Mouse (Mus musculus) hindbrain, embryonic 16.5 days (tissue): ENCODE measurements around the gene Zer1. TPM values are rescaled to one million over a fixed set of nuclear protein-coding genes. Genes with fewer than 3 reads are reported as not detected.

Experiments
- ATAC-seq: fragments of 200-750 bp; cut with Nextera tagmentation; 2 replicates; pipeline ENCODE4 v1.8.0; 2017; ENCODE audit warnings: moderate TSS enrichment, moderate library complexity
- H3K27ac ChIP-seq: fragments of 300-500 bp; sonication (generic); 2 replicates; pipeline ENCODE4 v1.5.1; 2014; ENCODE audit warnings: low read depth, mild to moderate bottlenecking, control low read depth, low read length, moderate library complexity
- H3K27me3 ChIP-seq: fragments of 300-500 bp; sonication (generic); replicated peaks from 2 replicates; pipeline ENCODE4 v1.6.1; 2014; ENCODE audit warnings: low read length; ENCODE audit not compliant: control insufficient read depth, insufficient read depth
- H3K36me3 ChIP-seq: fragments of 300-500 bp; sonication (generic); 2 replicates; pipeline ENCODE4 v1.6.1; 2014; ENCODE audit warnings: mild to moderate bottlenecking, low read length, moderate library complexity, mixed read lengths; ENCODE audit not compliant: control insufficient read depth, insufficient read depth
- H3K4me1 ChIP-seq: fragments of 300-500 bp; sonication (generic); 2 replicates; pipeline ENCODE4 v1.6.1; 2014; ENCODE audit warnings: low read depth, low read length; ENCODE audit not compliant: control insufficient read depth, insufficient read depth
- H3K4me2 ChIP-seq: fragments of 300-500 bp; sonication (generic); 2 replicates; pipeline ENCODE4 v1.6.1; 2014; ENCODE audit warnings: mild to moderate bottlenecking, low read length, control low read depth, moderate library complexity
- H3K4me3 ChIP-seq: fragments of 300-500 bp; sonication (generic); 2 replicates; pipeline ENCODE4 v1.5.1; 2014; ENCODE audit warnings: mild to moderate bottlenecking, low read length, control low read depth, moderate library complexity
- H3K9ac ChIP-seq: fragments of 300-500 bp; sonication (generic); 2 replicates; pipeline ENCODE4 v1.6.1; 2014; ENCODE audit warnings: low read depth, mild to moderate bottlenecking, control low read depth, low read length, moderate library complexity
- H3K9me3 ChIP-seq: fragments of 300-500 bp; sonication (generic); 2 replicates; pipeline ENCODE4 v1.6.1; 2014; ENCODE audit warnings: mild to moderate bottlenecking, low read length, moderate library complexity; ENCODE audit not compliant: control insufficient read depth
- WGBS: fragments of 180-500 bp; shearing (Covaris S2); extraction: QIAGEN DNeasy Blood & Tissue Kit; methylation state at CpG from one replicate; pipeline ENCODE4 v1.1.7; 2014; 5-methylcytosine and 5-hydroxymethylcytosine counted together
- polyA plus RNA-seq: library from polyadenylated mRNA; unstranded; fragments of >200 nt; fragmentation: Nextera tagmentation; extraction: Ambion mirVana; gene quantifications from 2 replicates; pipeline ENCODE4 v1.2.1, GENCODE M21; 2015

The Zer1 gene
- polyA plus RNA-seq, 1 experiment from 2014 or later: 10.4 TPM

GRCm38 (mm10) chr2:30049831-30050230, 74.6 kb downstream of the Zer1 start:
- H3K9me3 ChIP-seq: no peaks in the 10 kb centered on the region
- 90% methylated on average over 3 of the region's 3 CpGs for WGBS
- no peak for ATAC-seq
- H3K4me2 ChIP-seq: no peak overlapping the region
- no peaks in the 10 kb centered on the region; the same call in 1 of the 2 replicates for H3K27me3 ChIP-seq
- no peak overlapping the region for H3K27ac ChIP-seq
- H3K4me3 ChIP-seq: no peak overlapping the region
- no peaks in the 10 kb centered on the region for H3K36me3 ChIP-seq
- no peak overlapping the region for H3K9ac ChIP-seq
- peaks cover 8% of the 10 kb centered on the region; the same call in 1 of the 2 replicates for H3K4me1 ChIP-seq

- peak within 1 kb of the TSS; percentile 66 for H3K4me3 ChIP-seq
- H3K27me3 ChIP-seq: no peaks in the 10 kb centered on the region; the same call in 1 of the 2 replicates
- WGBS: under 1% methylated on average over 54 of the region's 54 CpGs
- no peaks in the 10 kb centered on the region for H3K36me3 ChIP-seq
- no peaks in the 10 kb centered on the region for H3K9me3 ChIP-seq
- peak within 1 kb of the TSS; percentile 65 for H3K4me2 ChIP-seq
- peaks cover 8% of the 10 kb centered on the region; the same call in 1 of the 2 replicates for H3K4me1 ChIP-seq
- peak within 1 kb of the TSS; percentile 97 for H3K27ac ChIP-seq
- peak within 1 kb of the TSS; percentile 73 for H3K9ac ChIP-seq
- peak; percentile 95 for ATAC-seq
These were observed 75.5 kb downstream of the Zer1 start, which contains the start of gene Wdr34 for GRCm38 (mm10) chr2:30048699-30049388. Gene Wdr34, minus strand, starts transcription at chr2:30048881.

- WGBS: 52% methylated on average over 11 of the region's 11 CpGs
- no peaks in the 10 kb centered on the region for H3K9me3 ChIP-seq
- peak overlapping the region; percentile 97 for H3K27ac ChIP-seq
- peaks cover 8% of the 10 kb centered on the region; the same call in 1 of the 2 replicates for H3K4me1 ChIP-seq
- no peak for ATAC-seq
- no peaks in the 10 kb centered on the region for H3K27me3 ChIP-seq
- H3K4me2 ChIP-seq: peak overlapping the region; percentile 65
- no peaks in the 10 kb centered on the region for H3K36me3 ChIP-seq
- H3K4me3 ChIP-seq: peak overlapping the region; percentile 66
- H3K9ac ChIP-seq: peak overlapping the region; percentile 73
These were observed 76.3 kb downstream of the Zer1 start for GRCm38 (mm10) chr2:30048101-30048501.

Other genes starting within 250 kb of the Zer1 start
- 61.0 and 61.2 TPM in 2 replicates for gene Odf2, start 235.4 kb downstream of the Zer1 start, polyA plus RNA-seq
- 59.6 and 66.0 TPM in 2 replicates for gene Gle1, start 189.2 kb downstream of the Zer1 start, polyA plus RNA-seq
- 234 and 268 TPM in 2 replicates for gene Sptan1, start 159.0 kb downstream of the Zer1 start, polyA plus RNA-seq
- gene Wdr34, start 75.7 kb downstream of the Zer1 start, polyA plus RNA-seq: 76.4 and 78.1 TPM in 2 replicates
- gene Set, start 67.2 kb downstream of the Zer1 start, polyA plus RNA-seq: 284 and 285 TPM in 2 replicates
- 1.6 and 2.1 TPM in 2 replicates for gene Pkn3, start 46.9 kb downstream of the Zer1 start, polyA plus RNA-seq
- 31.3 and 32.2 TPM in 2 replicates for gene Zdhhc12, start 30.9 kb downstream of the Zer1 start, polyA plus RNA-seq
- gene Tbc1d13, start 9.2 kb upstream of the Zer1 start, polyA plus RNA-seq: 8.8 and 10.0 TPM in 2 replicates
- gene Endog, start 46.9 kb upstream of the Zer1 start, polyA plus RNA-seq: 24.0 and 29.2 TPM in 2 replicates
- 71.2 and 72.4 TPM in 2 replicates for gene Spout1, start 53.9 kb upstream of the Zer1 start, polyA plus RNA-seq
- 14.8 and 15.2 TPM in 2 replicates for gene Kyat1, start 81.3 kb upstream of the Zer1 start, polyA plus RNA-seq
- gene Lrrc8a, start 113.1 kb upstream of the Zer1 start, polyA plus RNA-seq: 53.6 and 56.9 TPM in 2 replicates
- gene Gm28035, start 116.0 kb upstream of the Zer1 start, polyA plus RNA-seq: 0.15 and 0.16 TPM in 2 replicates
- 5.9 and 7.0 TPM in 2 replicates for gene Phyhd1, start 141.6 kb upstream of the Zer1 start, polyA plus RNA-seq
- not detected in 2 replicates for gene Gm28038, start 156.5 kb upstream of the Zer1 start, polyA plus RNA-seq
- 44.9 and 45.8 TPM in 2 replicates for gene Dolk, start 161.7 kb upstream of the Zer1 start, polyA plus RNA-seq
- 15.8 and 23.4 TPM in 2 replicates for gene Nup188, start 161.8 kb upstream of the Zer1 start, polyA plus RNA-seq
- gene Sh3glb2, start 234.8 kb upstream of the Zer1 start, polyA plus RNA-seq: 208 and 221 TPM in 2 replicates
- 38.2 and 39.7 TPM in 2 replicates for gene Miga2, start 239.6 kb upstream of the Zer1 start, polyA plus RNA-seq